In genomic region chr1:54765632-54766238, GRCm38 (mm10) we compare ENCODE assay signal across 16 mouse cellular contexts.
DNase-seq lines count a peak whose midpoint lies in the region.
"Had no signal": no experiment of that assay in that cellular context is flagged by ENCODE, and none has a peak within 500 bp of the region (broad histone marks: within the 10 kb centered on the region; RNA-seq: fewer than 3 reads in every experiment).

No protein-coding gene starts in this region.

- peak overlapping the region; percentile 77 for H3K27ac ChIP-seq in brown adipose tissue, adult 24 weeks (replicated peaks; ENCODE audit: low read depth, low read length)
- H3K27ac ChIP-seq: embryonic facial prominence, embryonic 13.5 days; hindbrain, embryonic 14.5 days; limb, embryonic 13.5 days; neural tube, embryonic 13.5 days had no signal

- no peak overlapping the region for H3K4me3 ChIP-seq in brown adipose tissue, adult 24 weeks (ENCODE audit: insufficient read depth, low read depth, low read length)
- H3K4me3 ChIP-seq: embryonic facial prominence, embryonic 13.5 days; limb, embryonic 13.5 days; neural tube, embryonic 13.5 days had no signal

- H3K4me1 ChIP-seq in brown adipose tissue, adult 24 weeks (ENCODE audit: control insufficient read depth, insufficient read depth, insufficient read length, low read length): peaks cover 13% of the 10 kb centered on the region
- H3K4me1 ChIP-seq: embryonic facial prominence, embryonic 13.5 days; limb, embryonic 13.5 days had no signal

- DNase-seq in adrenal gland, postnatal 14 days: peak; percentile 46
- no peak for DNase-seq in adrenal gland, adult 18-20 months (ENCODE audit: low spot score in 2 of 2)
- peak; percentile 36 for DNase-seq in kidney, postnatal 14 days
- DNase-seq in kidney, postnatal 4 days: no peak
- DNase-seq in lung, postnatal 10 days: peak; percentile 83
- no peak for DNase-seq in testis, postnatal 14 days (ENCODE audit: low spot score)
- no peak for DNase-seq in cerebellum, adult 9-11 months
- DNase-seq: B cell, adult 2 months; kidney, postnatal 10 days; right cerebral cortex, postnatal 14 days; thymus, postnatal 36 days had no signal

Comparison
In these comparisons a context has a peak if more than half of its experiments do, and no peak if none do; other contexts are left out.
1. DNase-seq: peak in adrenal gland, postnatal 14 days (single experiment), kidney, postnatal 14 days (single experiment) and lung, postnatal 10 days (single experiment); none in adrenal gland, adult 18-20 months (0 of 2), kidney, postnatal 4 days (0 of 2), testis, postnatal 14 days (single experiment) and cerebellum, adult 9-11 months (single experiment).